Mouse (Mus musculus) liver, adult 2 months (tissue): ENCODE data around the gene Ube4b.

Source experiments
- CTCF ChIP-seq: fragments of 200-500 bp; IDR thresholded peaks from 2 replicates; pipeline ENCODE4 v1.5.1; 2011; ENCODE audit warnings: low read depth, low read length, control low read depth
- POLR2A ChIP-seq: fragments of 200-500 bp; IDR thresholded peaks from 2 replicates; pipeline ENCODE4 v1.6.1; 2011; ENCODE audit warnings: low read length, control low read depth; ENCODE audit not compliant: insufficient read depth; ENCODE audit errors: extremely low read depth

- no peak for TF ChIP-seq CTCF
- no peak for TF ChIP-seq POLR2A
These were observed 123.0 kb downstream of the Ube4b start for GRCm38 (mm10) chr4:149303502-149303901.
